Mouse (Mus musculus) brain, embryonic 14.5 days (tissue): ENCODE results near the gene Ush1c.

Experiments used
- CTCF ChIP-seq: fragments of 200-500 bp; IDR thresholded peaks from 2 replicates; pipeline ENCODE4 v1.5.1; 2012; ENCODE audit warnings: inconsistent platforms, mild to moderate bottlenecking, moderate library complexity, borderline replicate concordance; ENCODE audit not compliant: insufficient read depth, insufficient read length; ENCODE audit errors: extremely low read depth
- POLR2A ChIP-seq: fragments of 200-500 bp; IDR thresholded peaks from 2 replicates; pipeline ENCODE4 v1.6.1; 2012; ENCODE audit warnings: mild to moderate bottlenecking, inconsistent platforms, borderline replicate concordance; ENCODE audit not compliant: poor library complexity, insufficient read depth, insufficient read length, severe bottlenecking; ENCODE audit errors: extremely low read depth

DNA sequence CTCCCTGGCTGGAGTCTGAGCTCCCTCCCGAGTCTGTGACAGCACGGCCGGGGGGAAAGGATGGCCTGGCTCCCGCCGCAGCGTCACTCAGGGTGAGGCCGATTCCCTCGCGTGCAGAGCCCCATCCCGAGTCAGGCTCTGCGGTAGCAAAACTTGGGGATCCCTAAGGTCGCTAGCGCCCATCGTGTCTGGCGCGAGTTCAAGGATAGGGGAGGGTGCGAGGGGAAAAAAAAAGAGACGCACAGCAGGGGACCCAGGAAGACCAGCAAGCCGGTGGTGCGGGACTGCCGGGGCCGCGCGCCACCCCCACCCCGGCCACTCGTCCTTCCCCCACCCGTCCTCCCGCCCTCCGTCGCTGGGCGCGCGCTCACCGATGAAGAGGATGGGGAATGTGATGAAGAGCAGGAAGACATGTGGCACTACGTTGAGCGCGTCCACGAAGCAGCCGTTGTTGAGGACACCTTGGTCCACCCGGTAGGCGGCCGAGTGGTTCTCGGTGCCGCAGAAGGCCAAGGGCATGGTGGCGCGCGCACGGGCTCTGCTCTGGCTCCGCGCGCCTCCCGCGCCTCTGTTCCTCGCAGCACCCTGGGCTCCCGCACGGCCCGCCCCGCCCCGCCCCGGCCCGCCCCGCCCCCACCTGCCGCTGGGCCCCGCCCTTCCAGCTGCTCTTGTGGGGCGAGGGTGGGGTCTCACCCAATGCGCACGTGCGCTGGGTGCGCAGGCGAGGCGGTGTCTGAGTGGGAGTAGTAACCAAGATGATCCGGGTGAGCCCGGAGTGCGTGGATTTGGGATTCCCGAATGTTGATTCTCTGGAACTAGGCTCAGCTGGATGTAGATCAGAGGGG lies 58.6 kb downstream of the Ush1c start, which contains the start of gene Abcc8:
- TF ChIP-seq CTCF (no peak), POLR2A (no peak)
